Mouse (Mus musculus): ENCODE measurements around the gene Esyt3. TPM values are rescaled to one million over a fixed set of nuclear protein-coding genes. Genes with fewer than 3 reads are reported as not detected.

The Esyt3 gene
- polyA plus RNA-seq, 1 experiment from 2014 or later, result 0.90 TPM

GRCm38 (mm10) chr9:99306226-99306625 lies 52.1 kb downstream of the Esyt3 start:
- Histone ChIP-seq H3K27me3 (ENCODE audit: control insufficient read depth, insufficient read depth, low read length) (no peaks in the 10 kb centered on the region), H3K4me3 (replicated peaks; ENCODE audit: low read length) (no peak overlapping the region), H3K4me2 (ENCODE audit: low read depth, low read length) (no peak overlapping the region), H3K4me1 (ENCODE audit: control insufficient read depth, insufficient read depth, low read length) (no peaks in the 10 kb centered on the region), H3K9me3 (replicated peaks; ENCODE audit: control insufficient read depth, low read length) (no peaks in the 10 kb centered on the region), H3K27ac (ENCODE audit: low read length) (no peak overlapping the region), H3K9ac (ENCODE audit: low read length) (no peak overlapping the region), H3K36me3 (ENCODE audit: control insufficient read depth, insufficient read depth, low read length) (0 out of 2 replicates have a peak, but pooled peaks cover 5% of the 10 kb centered on the region)
- 74% methylated on average over 6 of the region's 6 CpGs for WGBS
- ATAC-seq (ENCODE audit: insufficient read depth, low FRiP score), result no peak

DNA sequence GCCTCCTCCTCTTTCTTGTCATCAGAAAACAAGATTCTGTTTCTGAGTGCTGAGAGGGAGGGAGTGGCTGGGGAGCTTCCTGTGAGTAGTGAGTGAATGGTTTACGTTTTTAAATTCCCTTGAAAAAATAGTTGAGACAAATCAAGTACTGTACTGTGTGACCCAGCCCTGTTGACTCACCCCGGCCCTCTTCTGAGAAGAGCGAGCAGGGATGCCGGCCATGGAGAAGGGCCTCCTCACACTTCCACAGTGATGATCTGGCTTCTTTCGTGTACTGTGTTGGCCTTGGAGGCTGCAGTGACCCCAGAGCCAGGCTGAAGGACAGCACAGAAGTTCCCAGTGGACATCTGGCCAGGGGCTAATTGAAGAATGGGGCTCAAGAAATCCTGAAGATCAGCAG lies 54.1 kb downstream of the Esyt3 start:
- Histone ChIP-seq H3K4me3 (replicated peaks; ENCODE audit: low read length) (no peak overlapping the region), H3K4me1 (ENCODE audit: control insufficient read depth, insufficient read depth, low read length) (no peaks in the 10 kb centered on the region), H3K27me3 (ENCODE audit: control insufficient read depth, insufficient read depth, low read length) (no peaks in the 10 kb centered on the region), H3K9ac (ENCODE audit: low read length) (no peak overlapping the region), H3K36me3 (ENCODE audit: control insufficient read depth, insufficient read depth, low read length) (0 out of 2 replicates have a peak, but pooled peaks cover 5% of the 10 kb centered on the region), H3K9me3 (replicated peaks; ENCODE audit: control insufficient read depth, low read length) (no peaks in the 10 kb centered on the region), H3K27ac (ENCODE audit: low read length) (no peak overlapping the region), H3K4me2 (ENCODE audit: low read depth, low read length) (no peak overlapping the region)
- 82% methylated on average over 5 of the region's 5 CpGs for WGBS
- no peak for ATAC-seq (ENCODE audit: insufficient read depth, low FRiP score)

Other genes starting within 250 kb of the Esyt3 start
- gene Pik3cb, start 217.9 kb downstream of the Esyt3 start, polyA plus RNA-seq (2015; fragmentation: Nextera tagmentation; extraction: Ambion mirVana), result 1.4 TPM in 2 replicates
- gene Faiml, start 121.3 kb downstream of the Esyt3 start, polyA plus RNA-seq (2015; fragmentation: Nextera tagmentation; extraction: Ambion mirVana), result not detected in 2 replicates
- 23.9 and 29.3 TPM in 2 replicates for gene Cep70, start 115.2 kb downstream of the Esyt3 start, polyA plus RNA-seq (2015; fragmentation: Nextera tagmentation; extraction: Ambion mirVana)
- gene Mras, start 78.8 kb upstream of the Esyt3 start, polyA plus RNA-seq (2015; fragmentation: Nextera tagmentation; extraction: Ambion mirVana), result 8.4 and 9.5 TPM in 2 replicates
- 0.27 and 0.32 TPM in 2 replicates for gene Nme9, start 92.9 kb upstream of the Esyt3 start, polyA plus RNA-seq (2015; fragmentation: Nextera tagmentation; extraction: Ambion mirVana)
- gene Armc8, start 210.3 kb upstream of the Esyt3 start, polyA plus RNA-seq (2015; fragmentation: Nextera tagmentation; extraction: Ambion mirVana), result 23.4 and 24.2 TPM in 2 replicates
- 27.3 and 28.6 TPM in 2 replicates for gene Dbr1, start 217.2 kb upstream of the Esyt3 start, polyA plus RNA-seq (2015; fragmentation: Nextera tagmentation; extraction: Ambion mirVana)

Measured in stomach, embryonic 16.5 days (tissue).